Mouse (Mus musculus): ENCODE data around the gene Tti1. TPM values are rescaled to one million over a fixed set of nuclear protein-coding genes. Genes with fewer than 3 reads are reported as not detected.
"Not testable (repeated sequence)": the region's sequence is repeated elsewhere in the genome, so short reads cannot be mapped to it uniquely, and the experiment has no call there.

Gene Tti1
- 10 to 100 TPM; 20.3 to 21.0 TPM for total RNA-seq (2021)

- intact Hi-C loops (cut with DNase I): loop anchor here (5.0 kb wide), 1 partner anchor 291 kb away; the partner anchor contains the start of gene Ctnnbl1
- DNase-seq (ENCODE audit: low spot score in 2 of 2): peak; percentile 94 to 95
Measured at GRCm38 (mm10) chr2:158028354-158028863, at the start of gene Tti1, which contains the start of gene Rprd1b. TSS of gene Tti1 (minus strand) at chr2:158028433. TSS of gene Rprd1b (plus strand) at chr2:158028497.

GRCm38 (mm10) chr2:158077981-158078380 is 49.7 kb upstream of the Tti1 start:
- DNase-seq (ENCODE audit: low spot score in 2 of 2): no peak
- intact Hi-C loops (cut with DNase I): no loop called here

GRCm38 (mm10) chr2:158076690-158077089 is 48.5 kb upstream of the Tti1 start:
- intact Hi-C loops (cut with DNase I): no loop called here
- DNase-seq (ENCODE audit: low spot score in 2 of 2): no peak

DNA sequence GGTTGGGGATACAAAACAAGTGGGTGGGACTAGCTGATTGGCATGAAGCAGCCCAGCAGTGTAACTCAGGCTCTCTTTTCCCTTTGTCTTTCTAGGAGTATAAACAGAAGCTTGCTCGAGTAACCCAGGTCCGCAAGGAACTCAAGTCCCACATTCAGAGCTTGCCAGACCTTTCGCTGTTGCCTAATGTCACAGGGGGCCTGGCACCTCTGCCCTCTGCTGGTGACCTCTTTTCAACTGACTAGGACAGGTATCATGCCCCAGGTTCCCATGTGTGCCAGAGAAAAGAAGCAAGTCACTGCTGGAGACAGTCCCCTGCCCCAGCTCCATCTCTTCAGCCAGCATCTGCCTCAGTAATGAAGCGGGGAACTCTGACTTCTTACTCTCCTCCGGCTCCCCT is 46.6 kb upstream of the Tti1 start:
- intact Hi-C loops (cut with DNase I): no loop called here
- DNase-seq (ENCODE audit: low spot score in 2 of 2): no peak

DNA sequence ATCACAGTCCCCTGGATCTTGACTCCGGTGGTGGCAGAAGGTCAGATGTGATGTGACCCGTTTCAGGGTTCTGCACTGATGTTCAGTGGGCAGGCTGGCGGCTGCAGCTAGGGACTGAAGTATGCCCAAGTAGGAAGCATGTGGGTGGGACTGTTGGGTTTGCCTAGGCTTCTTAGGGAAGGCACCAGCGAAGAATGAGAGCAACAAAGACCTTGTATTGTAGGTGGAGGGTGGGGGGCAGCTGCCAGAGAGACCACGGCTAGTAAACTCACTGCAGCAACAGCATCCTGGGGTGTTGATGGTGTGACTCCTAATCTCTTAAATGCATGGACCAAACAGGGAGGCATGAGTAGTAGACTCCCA is 43.4 kb upstream of the Tti1 start:
- no peak for DNase-seq (ENCODE audit: low spot score in 2 of 2)
- intact Hi-C loops (cut with DNase I): no loop called here

DNA sequence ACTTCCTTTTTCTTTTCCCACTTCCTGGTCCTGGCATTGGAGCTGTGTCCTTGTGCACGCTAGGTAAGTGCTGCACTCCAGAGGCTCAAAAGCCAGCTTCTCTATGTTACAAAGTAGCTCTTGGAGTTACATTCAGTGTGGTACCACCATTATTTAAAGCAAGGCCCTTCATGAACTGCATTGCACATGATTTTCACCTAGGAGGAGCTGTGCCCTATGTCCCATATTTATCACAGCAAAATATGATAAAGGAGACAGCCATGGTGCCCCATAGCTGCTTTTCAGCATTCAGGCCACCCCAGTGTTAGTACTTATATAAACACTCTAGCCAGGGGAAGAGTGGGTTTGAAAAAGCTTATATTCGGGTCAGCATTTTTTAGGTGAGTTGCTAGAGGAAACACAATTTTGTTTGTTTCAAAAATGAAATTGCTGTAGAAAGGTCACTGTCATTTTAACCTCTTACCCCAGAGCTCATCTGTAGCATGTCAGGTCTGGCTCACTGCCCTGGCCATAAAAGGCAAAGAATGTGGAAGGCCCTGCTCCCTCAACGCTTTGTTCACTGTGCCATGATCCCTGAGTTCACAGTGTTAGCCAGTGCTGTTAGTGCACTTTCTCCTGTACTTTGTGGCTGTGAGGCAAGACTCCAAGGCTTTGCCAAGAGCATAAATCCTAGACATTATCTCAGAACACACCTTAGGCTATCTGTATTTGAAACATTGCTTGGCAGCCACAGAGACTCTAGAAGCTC is 42.8 kb upstream of the Tti1 start:
- intact Hi-C loops (cut with DNase I): no loop called here
- DNase-seq (ENCODE audit: low spot score in 2 of 2): no peak

- intact Hi-C loops (cut with DNase I): loop anchor here (5.0 kb wide), 1 partner anchor 274 kb away; no protein-coding TSS in a partner anchor
Measured at GRCm38 (mm10) chr2:158068444-158068971, 40.3 kb upstream of the Tti1 start.

GRCm38 (mm10) chr2:158067260-158067824 is 39.1 kb upstream of the Tti1 start:
- intact Hi-C loops (cut with DNase I): loop anchor here (5.0 kb wide), 1 partner anchor 275 kb away; no protein-coding TSS in a partner anchor
- DNase-seq (ENCODE audit: low spot score in 2 of 2): no peak

More at GRCm38 (mm10) chr2:158068444-158068971, 40.3 kb upstream of the Tti1 start:
- DNase-seq (ENCODE audit: low spot score in 2 of 2): no peak

GRCm38 (mm10) chr2:158066456-158066855 is 38.2 kb upstream of the Tti1 start:
- intact Hi-C loops (cut with DNase I): loop anchor here (5.0 kb wide), 1 partner anchor 276 kb away; no protein-coding TSS in a partner anchor
- no peak for DNase-seq (ENCODE audit: low spot score in 2 of 2)

DNA sequence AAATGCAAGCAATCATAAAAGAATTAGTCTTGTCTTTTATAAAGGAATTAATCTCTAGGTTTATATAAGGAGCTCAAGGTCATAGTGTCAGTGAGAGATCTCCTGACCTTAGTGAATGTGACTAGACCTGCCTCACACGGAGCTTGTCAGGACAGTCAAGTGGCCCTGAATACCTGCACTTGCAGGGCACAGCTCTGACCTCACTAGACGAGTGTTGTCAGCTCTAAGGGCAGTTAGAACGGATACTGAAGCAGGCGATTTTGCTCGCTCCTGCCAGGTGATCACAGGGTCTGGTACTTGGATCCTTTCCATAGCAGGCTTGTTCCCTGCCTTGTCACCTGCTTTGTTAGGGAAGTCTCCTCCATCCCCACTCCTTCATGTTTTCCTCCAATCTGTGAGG is 36.8 kb upstream of the Tti1 start:
- intact Hi-C loops (cut with DNase I): loop anchor here (2.0 to 5.0 kb wide), 2 partner anchors 140 to 277 kb away; no protein-coding TSS in a partner anchor
- DNase-seq (ENCODE audit: low spot score in 2 of 2): no peak

DNA sequence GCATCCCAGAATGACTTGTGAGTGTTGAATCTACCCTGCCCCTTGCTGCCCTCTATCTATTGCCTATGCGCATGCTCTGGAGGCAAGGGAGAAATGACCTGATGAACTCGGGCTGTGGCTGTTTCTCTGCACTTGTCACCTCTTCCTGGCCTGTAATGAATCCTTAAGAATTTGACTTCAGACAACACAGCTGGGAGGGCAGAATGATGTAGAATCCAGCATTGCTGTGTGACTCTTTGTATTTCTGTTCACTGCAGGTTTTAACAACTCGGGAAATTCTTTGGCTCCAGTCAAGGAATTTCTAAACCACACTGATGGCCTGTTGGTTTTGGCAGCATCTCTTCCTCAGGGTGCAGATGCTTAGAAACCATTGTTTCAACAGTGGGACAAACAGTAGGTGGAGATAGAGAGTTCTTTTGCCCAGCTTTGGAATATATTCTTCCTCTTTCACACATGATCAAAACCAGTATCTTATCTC is 36.4 kb upstream of the Tti1 start:
- intact Hi-C loops (cut with DNase I): loop anchor here (2.0 to 5.0 kb wide), 2 partner anchors 140 to 278 kb away; no protein-coding TSS in a partner anchor
- DNase-seq (ENCODE audit: low spot score in 2 of 2): peak in 1 of 2 experiments; percentile 32

DNA sequence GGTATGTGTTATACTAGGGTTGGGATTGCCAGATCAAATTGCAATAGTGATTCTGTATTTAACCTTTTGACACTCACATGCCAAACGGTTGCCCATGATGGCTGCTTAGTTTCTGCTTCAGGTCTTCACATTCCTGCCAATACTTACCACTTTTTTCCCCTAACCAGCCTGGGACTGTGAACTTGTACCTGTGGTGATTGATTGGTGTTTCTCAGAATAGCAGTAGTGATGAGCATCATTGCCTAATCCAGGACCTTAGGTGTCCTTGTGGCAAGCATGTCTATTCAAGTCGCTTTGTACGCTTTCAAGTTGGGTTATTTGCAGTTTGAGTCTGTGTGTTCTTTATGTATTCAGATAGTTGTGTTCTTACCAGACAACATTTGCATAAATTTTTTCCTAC is 34.8 kb upstream of the Tti1 start:
- no peak for DNase-seq (ENCODE audit: low spot score in 2 of 2)
- intact Hi-C loops (cut with DNase I): no loop called here

- intact Hi-C loops (cut with DNase I): no loop called here
- no peak for DNase-seq (ENCODE audit: low spot score in 2 of 2)
Measured at GRCm38 (mm10) chr2:158059666-158060105, 31.5 kb upstream of the Tti1 start.

DNA sequence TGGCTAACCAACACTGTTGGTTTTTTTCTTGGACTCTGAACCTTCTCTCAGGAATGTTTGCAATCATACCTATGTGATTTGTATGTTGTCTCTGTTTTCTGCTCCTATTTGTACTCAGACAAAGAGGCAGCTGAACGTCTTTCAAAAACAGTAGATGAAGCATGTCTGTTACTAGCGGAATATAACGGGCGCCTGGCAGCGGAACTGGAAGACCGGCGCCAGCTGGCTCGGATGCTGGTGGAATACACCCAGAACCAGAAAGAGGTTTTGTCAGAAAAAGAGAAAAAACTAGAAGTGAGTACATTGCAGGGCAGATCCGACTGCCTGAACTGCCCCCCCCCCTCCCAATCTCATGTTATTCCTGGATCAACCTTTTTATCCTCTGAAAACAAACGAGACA is 30.3 kb upstream of the Tti1 start:
- intact Hi-C loops (cut with DNase I): no loop called here

GRCm38 (mm10) chr2:158057030-158057429 is 28.8 kb upstream of the Tti1 start:
- intact Hi-C loops (cut with DNase I): no loop called here
- DNase-seq (ENCODE audit: low spot score in 2 of 2): no peak

More for the DNA sequence above, 30.3 kb upstream of the Tti1 start:
- peak; percentile 30 to 55 for DNase-seq (ENCODE audit: low spot score in 2 of 2)

GRCm38 (mm10) chr2:158055383-158055782 is 27.1 kb upstream of the Tti1 start:
- intact Hi-C loops (cut with DNase I); DNase-seq (ENCODE audit: low spot score in 2 of 2): not testable (repeated sequence)

DNA sequence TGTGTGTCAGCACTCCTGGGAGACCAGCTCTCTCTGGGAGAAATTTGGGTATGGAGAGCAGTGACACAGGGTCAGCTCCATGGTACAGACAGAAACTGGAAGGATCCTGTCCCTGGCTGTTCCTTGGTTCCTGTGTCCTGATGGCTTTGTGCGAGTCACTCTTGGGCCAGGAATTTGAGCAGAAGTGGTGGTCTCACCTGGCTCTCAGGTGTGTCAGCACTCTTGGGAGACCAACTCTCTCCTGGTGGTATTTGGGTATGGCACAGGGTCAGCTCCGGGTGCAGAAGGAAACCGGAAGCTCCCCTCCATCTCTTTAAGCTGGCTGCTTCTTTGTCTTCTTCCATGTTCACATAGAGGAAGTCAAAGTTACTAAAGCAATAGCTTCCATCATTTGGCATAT is 26.4 kb upstream of the Tti1 start:
- intact Hi-C loops (cut with DNase I): no loop called here
- no peak for DNase-seq (ENCODE audit: low spot score in 2 of 2)

DNA sequence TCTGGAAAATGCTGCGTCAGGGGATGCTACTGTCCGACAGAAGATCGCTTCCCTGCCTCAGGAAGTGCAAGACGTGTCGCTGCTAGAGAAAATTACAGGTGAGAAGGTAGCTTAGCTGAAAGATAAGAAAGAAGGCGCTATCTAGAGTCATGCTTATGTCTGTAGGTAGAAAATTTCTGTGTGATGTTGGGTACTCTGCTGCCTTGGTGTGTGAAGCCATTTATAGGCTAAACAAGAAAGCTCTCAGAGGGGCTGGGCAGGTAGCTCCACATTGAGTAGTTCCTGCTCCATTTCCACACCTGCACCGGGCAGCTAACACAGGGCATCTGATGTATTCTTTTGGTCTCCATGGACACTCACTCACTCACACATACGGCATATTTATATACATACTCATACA is 21.9 kb upstream of the Tti1 start:
- intact Hi-C loops (cut with DNase I): no loop called here

DNA sequence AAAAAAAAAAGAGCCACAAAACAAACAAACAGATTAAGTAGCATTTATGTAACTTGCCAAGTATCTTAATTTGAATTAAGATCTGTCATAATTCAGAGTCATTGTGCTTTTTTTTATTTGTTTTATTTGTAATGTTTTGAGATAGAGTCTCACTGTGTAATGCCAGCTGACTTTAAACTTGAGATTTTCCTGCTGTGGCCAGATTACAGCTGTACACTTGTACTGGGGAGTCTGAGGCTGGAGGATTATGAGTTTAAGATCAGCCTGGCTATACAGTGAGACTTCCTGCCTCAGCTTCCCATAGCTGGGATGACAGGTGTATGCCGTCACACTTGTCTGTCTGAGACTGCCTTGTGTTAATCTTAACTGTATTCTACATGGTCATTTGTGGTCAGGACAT is 20.5 kb upstream of the Tti1 start:
- no peak for DNase-seq (ENCODE audit: low spot score in 2 of 2)
- intact Hi-C loops (cut with DNase I): loop anchor here (1.0 kb wide), 1 partner anchor 156 kb away; no protein-coding TSS in a partner anchor

More for the DNA sequence above, 21.9 kb upstream of the Tti1 start:
- DNase-seq (ENCODE audit: low spot score in 2 of 2): no peak

DNA sequence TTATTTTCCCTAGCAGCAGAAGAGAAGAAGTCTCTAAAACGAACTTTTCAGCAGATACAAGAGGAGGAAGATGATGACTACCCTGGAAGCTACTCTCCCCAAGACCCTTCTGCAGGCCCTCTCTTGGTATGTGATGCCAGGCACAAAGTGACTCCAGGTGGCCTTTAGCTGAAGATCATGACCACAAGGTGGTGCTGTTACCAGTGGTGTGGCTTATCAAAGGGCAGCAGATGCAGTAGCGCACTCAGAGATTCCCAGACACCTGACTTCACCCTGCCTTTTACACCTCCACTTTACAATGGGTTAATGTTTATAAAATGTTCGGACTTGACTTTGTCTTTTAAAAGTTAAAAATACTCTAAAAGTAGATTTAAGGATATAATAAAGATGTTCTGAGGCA is 19.7 kb upstream of the Tti1 start:
- DNase-seq (ENCODE audit: low spot score in 2 of 2): peak; percentile 35 to 48
- intact Hi-C loops (cut with DNase I): loop anchor here (1.0 kb wide), 1 partner anchor 156 kb away; no protein-coding TSS in a partner anchor
